ENCODE assay signal across 9 mouse cellular contexts in genomic region chr1:88301121-88302014, GRCm38 (mm10). TPM values are rescaled to one million over a fixed set of nuclear protein-coding genes. Genes with fewer than 3 reads are reported as not detected.
DNase-seq lines count a peak whose midpoint lies in the region; ATAC-seq and TF ChIP-seq lines count a peak whose summit lies in the region.
"Had no signal": no experiment of that assay in that cellular context is flagged by ENCODE, and none has a peak within 500 bp of the region (broad histone marks: within the 10 kb centered on the region; RNA-seq: fewer than 3 reads in every experiment).

No protein-coding gene starts in this region.

- 72% methylated on average over 9 of the region's 9 CpGs for WGBS in neural tube, embryonic 15.5 days

- peaks cover 61% of the 10 kb centered on the region for H3K9me3 ChIP-seq in neural tube, embryonic 15.5 days (replicated peaks)

- intact Hi-C loops in left cerebral cortex, adult 2 months (cut with DNase I): no loop called here

- no peak overlapping the region for H3K27ac ChIP-seq in left cerebral cortex, adult 2 months
- H3K27ac ChIP-seq in neural tube, embryonic 15.5 days (replicated peaks): no peak overlapping the region
- H3K27ac ChIP-seq: macrophage had no signal

- H3K36me3 ChIP-seq in neural tube, embryonic 15.5 days: no peaks in the 10 kb centered on the region

- no peaks in the 10 kb centered on the region for H3K4me1 ChIP-seq in neural tube, embryonic 15.5 days

- no peak overlapping the region for H3K9ac ChIP-seq in neural tube, embryonic 15.5 days (replicated peaks)

- no peak overlapping the region for H3K4me3 ChIP-seq in left cerebral cortex, adult 2 months
- no peak overlapping the region for H3K4me3 ChIP-seq in neural tube, embryonic 15.5 days (replicated peaks)

- peak; percentile 65 for TF ChIP-seq CTCF in left cerebral cortex, adult 2 months (IDR thresholded peaks at IDR 0.05)

- H3K4me2 ChIP-seq in neural tube, embryonic 15.5 days: no peak overlapping the region

- no peaks in the 10 kb centered on the region for H3K27me3 ChIP-seq in neural tube, embryonic 15.5 days (replicated peaks)

- peak; percentile 64 for ATAC-seq in activated CD4-positive, CD25-positive, alpha-beta regulatory T cell, adult 4 months
- peak; percentile 29 for ATAC-seq in inflammation-experienced regulatory T-cells, adult 6 months
- ATAC-seq in neural tube, embryonic 15.5 days (ENCODE audit: low FRiP score): peak; percentile 15; the same call in 1 of the 2 replicates

- no peak for DNase-seq in left cerebral cortex, adult 2 months (ENCODE audit: extremely low spot score in 1 of 2, low spot score in 2 of 2)
- no peak for DNase-seq in left cerebral cortex, adult 18-20 months (ENCODE audit: low spot score in 2 of 2)
- DNase-seq in ovary, postnatal 10 days (ENCODE audit: low spot score): no peak
- no peak for DNase-seq in layer of hippocampus, adult 11-12 months (ENCODE audit: low spot score)
- no peak for DNase-seq in kidney, postnatal 14 days

RNA-seq across cellular contexts. Expression of gene Trpm8, which starts 23.9 kb away (rescaled TPM):
- under 1 TPM; 0.23 to 0.26 TPM for total RNA-seq in left cerebral cortex, adult 2 months (2021)
- total RNA-seq in left cerebral cortex, adult 18-20 months (2021): under 1 TPM; 0.26 to 0.30 TPM
- not detected for polyA plus RNA-seq in activated CD4-positive, CD25-positive, alpha-beta regulatory T cell, adult 4 months (2017; shearing (Covaris generic))
- polyA plus RNA-seq in inflammation-experienced regulatory T-cells, adult 6 months (2017; shearing (Covaris generic)): not detected
- 0.11 and 0.14 TPM in 2 replicates for polyA plus RNA-seq in neural tube, embryonic 15.5 days (2015; fragmentation: Nextera tagmentation; extraction: Ambion mirVana)
- polyA plus RNA-seq: macrophage had no signal

RNA-seq across cellular contexts. Expression of gene Hjurp, which starts 23.9 kb away (rescaled TPM):
- total RNA-seq in left cerebral cortex, adult 2 months (2021): 10 to 100 TPM; 45.8 to 47.2 TPM
- total RNA-seq in left cerebral cortex, adult 18-20 months (2021): 10 to 100 TPM; 46.6 to 48.6 TPM
- polyA plus RNA-seq in activated CD4-positive, CD25-positive, alpha-beta regulatory T cell, adult 4 months (2017; shearing (Covaris generic)): 10 to 100 TPM; 38.2 to 70.5 TPM
- polyA plus RNA-seq in inflammation-experienced regulatory T-cells, adult 6 months (2017; shearing (Covaris generic)): 10 to 100 TPM; 37.3 to 97.3 (median 69.6) TPM
- polyA plus RNA-seq in neural tube, embryonic 15.5 days (2015; fragmentation: Nextera tagmentation; extraction: Ambion mirVana): 63.6 and 84.0 TPM in 2 replicates
